Mouse (Mus musculus): Measurements from ENCODE around the gene Pecr. TPM values are rescaled to one million over a fixed set of nuclear protein-coding genes. Genes with fewer than 3 reads are reported as not detected.

The Pecr gene
- polyA plus RNA-seq, 1 experiment = 12.0 TPM

- H3K4me1 ChIP-seq (ENCODE audit: control insufficient read depth, insufficient read depth, low read length) = no peaks in the 10 kb centered on the region
- no peak overlapping the region for H3K27ac ChIP-seq (ENCODE audit: control insufficient read depth, insufficient read depth, low read depth, low read length, poor library complexity)
- WGBS = 60% methylated on average over 4 of the region's 4 CpGs
- TF ChIP-seq POLR2A (IDR thresholded peaks at IDR 0.05; ENCODE audit: borderline replicate concordance, control insufficient read depth, low read depth, low read length) (no peak), CTCF (IDR thresholded peaks at IDR 0.05; ENCODE audit: control insufficient read depth, insufficient read depth, low read length) (no peak)
- no peak overlapping the region for H3K4me3 ChIP-seq (replicated peaks; ENCODE audit: control insufficient read depth, low read depth, low read length)
Measured at GRCm38 (mm10) chr1:72293869-72294663, 10.0 kb upstream of the Pecr start.

DNA sequence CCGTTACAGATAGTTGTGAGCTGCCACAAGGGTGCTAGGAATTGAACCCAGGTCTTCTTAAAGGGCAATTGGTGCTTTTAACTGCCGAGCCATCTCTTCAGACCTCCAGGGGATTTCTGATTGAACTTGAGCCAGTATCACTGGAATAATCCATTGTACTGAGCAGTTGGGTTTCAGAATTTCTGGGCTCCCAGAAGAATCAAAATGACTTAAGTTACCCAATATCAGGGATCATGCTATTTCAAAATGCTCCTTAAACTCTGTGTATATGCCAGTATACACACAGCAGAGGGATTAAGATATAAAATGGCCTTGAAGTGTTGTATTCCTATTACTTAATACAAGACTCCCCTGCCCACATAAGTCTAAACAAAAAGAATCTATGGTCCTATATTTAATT lies 7.8 kb upstream of the Pecr start:
- no peaks in the 10 kb centered on the region; the same call in 1 of the 2 replicates for H3K4me1 ChIP-seq (ENCODE audit: control insufficient read depth, insufficient read depth, low read length)
- H3K27ac ChIP-seq (ENCODE audit: control insufficient read depth, insufficient read depth, low read depth, low read length, poor library complexity) = no peak overlapping the region
- no peak overlapping the region for H3K4me3 ChIP-seq (replicated peaks; ENCODE audit: control insufficient read depth, low read depth, low read length)
- 82% methylated on average over 2 of the region's 2 CpGs for WGBS
- no peak for TF ChIP-seq POLR2A (IDR thresholded peaks at IDR 0.05; ENCODE audit: borderline replicate concordance, control insufficient read depth, low read depth, low read length)

GRCm38 (mm10) chr1:72291421-72291820 lies 7.3 kb upstream of the Pecr start:
- Histone ChIP-seq H3K27ac (ENCODE audit: control insufficient read depth, insufficient read depth, low read depth, low read length, poor library complexity) (no peak overlapping the region), H3K4me3 (replicated peaks; ENCODE audit: control insufficient read depth, low read depth, low read length) (no peak overlapping the region), H3K4me1 (ENCODE audit: control insufficient read depth, insufficient read depth, low read length) (no peaks in the 10 kb centered on the region; the same call in 1 of the 2 replicates)
- TF ChIP-seq POLR2A (IDR thresholded peaks at IDR 0.05; ENCODE audit: borderline replicate concordance, control insufficient read depth, low read depth, low read length) = no peak
- no peak for TF ChIP-seq CTCF (IDR thresholded peaks at IDR 0.05; ENCODE audit: control insufficient read depth, insufficient read depth, low read length)
- WGBS = 83% methylated on average over 4 of the region's 4 CpGs

DNA sequence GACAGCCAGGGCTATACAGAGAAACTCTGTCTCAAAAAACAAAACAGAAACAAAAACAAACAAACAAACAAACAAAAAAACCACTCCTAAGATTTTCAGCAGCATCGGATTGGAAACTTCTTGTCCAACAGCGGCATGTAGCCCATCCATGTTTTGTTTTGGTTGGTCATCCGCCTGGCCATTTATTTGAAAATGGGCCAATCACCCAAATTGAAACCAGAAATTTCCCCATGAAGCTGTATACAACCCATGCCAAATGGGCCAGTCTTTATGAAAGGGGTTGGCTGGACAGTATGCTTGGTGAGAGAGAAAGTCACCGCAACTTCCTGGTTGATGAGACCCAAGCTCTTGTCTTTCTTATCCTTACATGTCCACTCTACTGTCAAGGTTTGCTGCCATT lies 6.8 kb upstream of the Pecr start:
- H3K27ac ChIP-seq (ENCODE audit: control insufficient read depth, insufficient read depth, low read depth, low read length, poor library complexity) = no peak overlapping the region
- H3K4me1 ChIP-seq (ENCODE audit: control insufficient read depth, insufficient read depth, low read length) = no peaks in the 10 kb centered on the region; the same call in 1 of the 2 replicates
- TF ChIP-seq CTCF (IDR thresholded peaks at IDR 0.05; ENCODE audit: control insufficient read depth, insufficient read depth, low read length) (no peak), POLR2A (IDR thresholded peaks at IDR 0.05; ENCODE audit: borderline replicate concordance, control insufficient read depth, low read depth, low read length) (no peak)
- 89% methylated on average over 4 of the region's 4 CpGs for WGBS
- H3K4me3 ChIP-seq (replicated peaks; ENCODE audit: control insufficient read depth, low read depth, low read length) = no peak overlapping the region

DNA sequence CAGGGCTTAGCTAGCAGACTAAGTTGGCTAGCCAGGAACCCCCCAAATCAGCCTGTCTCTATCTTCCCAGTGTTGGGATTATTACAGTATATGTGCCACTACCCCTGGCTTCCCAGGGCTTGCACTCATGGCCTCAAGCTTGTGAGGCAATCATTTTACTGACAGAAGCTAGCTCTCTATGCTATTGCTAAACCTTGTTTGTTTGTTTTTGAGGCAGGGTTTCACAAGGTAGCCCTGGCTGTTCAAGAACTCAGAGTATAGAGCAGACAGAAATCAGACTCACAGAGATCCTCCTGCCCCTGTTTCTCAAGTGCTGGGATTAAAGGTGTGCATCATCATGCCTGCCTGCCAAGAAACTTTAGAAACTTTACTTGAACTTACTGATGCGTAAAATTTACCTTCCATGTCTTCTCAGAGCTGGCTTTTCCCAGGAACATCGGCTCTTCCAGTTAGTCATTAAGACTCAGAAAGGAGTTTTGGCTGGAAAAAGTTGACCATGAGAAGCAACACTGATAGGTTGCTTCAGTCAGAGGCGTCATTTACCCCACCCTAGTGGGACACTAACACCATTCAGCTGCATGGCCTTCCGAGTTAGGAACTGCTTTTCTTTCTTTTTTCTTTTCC lies 4.5 kb upstream of the Pecr start:
- no peak for TF ChIP-seq POLR2A (IDR thresholded peaks at IDR 0.05; ENCODE audit: borderline replicate concordance, control insufficient read depth, low read depth, low read length)
- no peaks in the 10 kb centered on the region; the same call in 1 of the 2 replicates for H3K4me1 ChIP-seq (ENCODE audit: control insufficient read depth, insufficient read depth, low read length)
- no peak overlapping the region for H3K27ac ChIP-seq (ENCODE audit: control insufficient read depth, insufficient read depth, low read depth, low read length, poor library complexity)
- no peak overlapping the region for H3K4me3 ChIP-seq (replicated peaks; ENCODE audit: control insufficient read depth, low read depth, low read length)
- 82% methylated on average over 4 of the region's 4 CpGs for WGBS

DNA sequence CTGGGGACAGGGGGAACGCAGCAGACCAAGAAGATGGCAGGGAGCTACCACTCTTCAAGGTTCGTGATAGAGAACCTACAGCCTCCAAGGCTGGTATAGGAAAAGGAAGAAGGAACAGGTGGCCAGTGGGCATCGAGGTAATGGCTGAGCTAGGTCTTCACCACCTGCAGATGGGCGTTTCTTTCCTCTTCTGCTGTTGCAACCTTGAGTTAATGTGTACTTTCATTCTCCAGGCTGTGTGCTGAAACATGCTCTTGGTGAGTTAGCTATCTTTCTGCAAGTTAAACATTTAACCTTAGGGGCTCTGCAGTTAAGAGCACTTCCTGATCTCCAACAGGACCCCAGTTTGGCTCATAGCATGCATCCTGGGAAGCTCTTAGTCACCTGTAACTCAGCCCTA lies 3.8 kb upstream of the Pecr start:
- 63% methylated on average over 4 of the region's 4 CpGs for WGBS
- no peak overlapping the region for H3K27ac ChIP-seq (ENCODE audit: control insufficient read depth, insufficient read depth, low read depth, low read length, poor library complexity)
- no peak for TF ChIP-seq CTCF (IDR thresholded peaks at IDR 0.05; ENCODE audit: control insufficient read depth, insufficient read depth, low read length)
- no peak for TF ChIP-seq POLR2A (IDR thresholded peaks at IDR 0.05; ENCODE audit: borderline replicate concordance, control insufficient read depth, low read depth, low read length)
- H3K4me1 ChIP-seq (ENCODE audit: control insufficient read depth, insufficient read depth, low read length) = no peaks in the 10 kb centered on the region; the same call in 1 of the 2 replicates
- H3K4me3 ChIP-seq (replicated peaks; ENCODE audit: control insufficient read depth, low read depth, low read length) = no peak overlapping the region

GRCm38 (mm10) chr1:72286904-72287303 lies 2.8 kb upstream of the Pecr start:
- Histone ChIP-seq H3K27ac (ENCODE audit: control insufficient read depth, insufficient read depth, low read depth, low read length, poor library complexity) (no peak overlapping the region), H3K4me3 (replicated peaks; ENCODE audit: control insufficient read depth, low read depth, low read length) (no peak overlapping the region), H3K4me1 (ENCODE audit: control insufficient read depth, insufficient read depth, low read length) (no peaks in the 10 kb centered on the region; the same call in 1 of the 2 replicates)
- TF ChIP-seq CTCF (IDR thresholded peaks at IDR 0.05; ENCODE audit: control insufficient read depth, insufficient read depth, low read length) (no peak), POLR2A (IDR thresholded peaks at IDR 0.05; ENCODE audit: borderline replicate concordance, control insufficient read depth, low read depth, low read length) (no peak)
- 64% methylated on average over 5 of the region's 5 CpGs for WGBS

DNA sequence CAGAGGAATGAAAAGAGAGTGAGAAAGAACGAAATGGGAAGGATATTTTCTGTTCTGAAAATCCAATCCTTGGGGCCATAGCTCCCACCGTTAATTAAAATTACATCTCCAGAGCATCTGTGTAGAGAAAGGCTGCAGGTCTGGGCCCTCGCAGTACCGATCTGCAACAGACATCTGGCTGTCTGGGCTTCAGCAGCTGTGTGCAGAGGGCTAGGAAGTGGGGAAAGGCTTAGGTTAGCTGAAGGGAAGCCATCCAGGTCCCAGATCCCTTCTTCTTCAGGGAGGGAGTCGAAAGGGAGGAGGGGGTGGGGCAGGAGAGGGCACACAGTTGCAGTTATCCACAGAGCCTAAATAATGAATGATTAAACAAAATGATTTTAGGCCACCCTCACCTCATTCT lies 425 bp upstream of the Pecr start:
- 11% methylated on average over 5 of the region's 5 CpGs for WGBS
- no peak overlapping the region for H3K4me3 ChIP-seq (replicated peaks; ENCODE audit: control insufficient read depth, low read depth, low read length)
- no peaks in the 10 kb centered on the region; the same call in 1 of the 2 replicates for H3K4me1 ChIP-seq (ENCODE audit: control insufficient read depth, insufficient read depth, low read length)
- no peak overlapping the region for H3K27ac ChIP-seq (ENCODE audit: control insufficient read depth, insufficient read depth, low read depth, low read length, poor library complexity)
- TF ChIP-seq POLR2A (IDR thresholded peaks at IDR 0.05; ENCODE audit: borderline replicate concordance, control insufficient read depth, low read depth, low read length) (no peak), CTCF (IDR thresholded peaks at IDR 0.05; ENCODE audit: control insufficient read depth, insufficient read depth, low read length) (no peak)
